Mouse (Mus musculus): ENCODE results near the gene Galnt11. TPM values are rescaled to one million over a fixed set of nuclear protein-coding genes. Genes with fewer than 3 reads are reported as not detected.

Gene Galnt11
- total and polyA plus RNA-seq, 3 experiments = 9.2 to 12.9 (median 10.1) TPM

DNA sequence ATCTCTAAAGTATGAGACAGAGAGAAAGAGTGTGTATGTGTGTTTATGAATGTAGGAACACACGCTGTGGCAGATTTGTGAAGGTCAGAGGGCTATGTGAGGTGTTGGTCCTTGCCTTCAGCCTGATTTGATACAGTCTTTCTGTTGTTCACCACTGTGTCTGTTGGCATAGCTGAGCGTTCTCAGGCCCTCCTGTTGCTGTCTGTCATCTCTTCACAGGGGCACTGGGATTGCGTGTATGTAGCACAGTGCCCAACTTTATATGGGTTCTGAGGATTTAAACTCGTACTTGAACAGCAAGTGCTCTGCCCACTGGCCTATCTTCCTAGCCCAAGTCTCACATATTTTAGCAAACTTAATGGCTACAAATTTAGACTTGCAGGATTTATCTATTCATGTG, 38.1 kb upstream of the Galnt11 start:
- Histone ChIP-seq H3K36me3 (replicated peaks in 1 of 2; ENCODE audit: control insufficient read depth in 1 of 2, insufficient read depth in 1 of 2, low read length in 1 of 2) (no peaks in the 10 kb centered on the region), H3K4me2 (ENCODE audit: insufficient read depth, low read depth, poor library complexity, severe bottlenecking) (no peak overlapping the region), H3K9me3 (replicated peaks; ENCODE audit: low read length) (no peaks in the 10 kb centered on the region), H3K27ac (ENCODE audit: insufficient read depth, low read depth) (no peak overlapping the region), H3K4me3 (replicated peaks in 1 of 3; ENCODE audit: low read depth in 2 of 3, low read length in 2 of 3, poor library complexity in 1 of 3) (no peak overlapping the region), H3K9ac (ENCODE audit: insufficient read depth, low read depth) (no peak overlapping the region), H3K79me2 (replicated peaks; ENCODE audit: control insufficient read depth, extremely low read depth, insufficient read depth, poor library complexity, severe bottlenecking) (no peaks in the 10 kb centered on the region), H3K4me1 (ENCODE audit: control insufficient read depth in 1 of 2, insufficient read depth in 2 of 2) (peaks cover 7 to 31% of the 10 kb centered on the region in 2 experiments; a peak in 3 of 4 replicates), H3K27me3 (replicated peaks) (no peaks in the 10 kb centered on the region)
- dilution Hi-C loops (cut with MboI; ENCODE audit: extremely low pct_ligation_motif_present, extremely low pct_unique_long_range_greater_than_20kb, low sequenced_read_pairs) = no loop called here
- TF ChIP-seq RAD21 (IDR thresholded peaks at IDR 0.05; ENCODE audit: low read depth, low read length) (no peak), MXI1 (IDR thresholded peaks at IDR 0.05; ENCODE audit: low read depth, low read length) (no peak), IRF4 (IDR thresholded peaks at IDR 0.05; ENCODE audit: low read depth, low read length) (no peak), SIN3A (IDR thresholded peaks at IDR 0.05; ENCODE audit: low read length) (no peak), RCOR1 (conservative IDR thresholded peaks at IDR 0.05; ENCODE audit: low read depth, low read length) (no peak), PAX5 (IDR thresholded peaks at IDR 0.05; ENCODE audit: low read length) (no peak), E2F4 (IDR thresholded peaks at IDR 0.05; ENCODE audit: insufficient replicate concordance, low read depth, low read length) (no peak), TBP (conservative IDR thresholded peaks at IDR 0.05; ENCODE audit: low read depth, low read length) (no peak), ZKSCAN1 (IDR thresholded peaks at IDR 0.05; ENCODE audit: borderline replicate concordance, low read depth, low read length) (no peak), TCF12 (IDR thresholded peaks at IDR 0.05; ENCODE audit: low read depth, low read length) (no peak), USF1 (IDR thresholded peaks at IDR 0.05; ENCODE audit: low read depth, low read length) (no peak), MEF2A (IDR thresholded peaks at IDR 0.05; ENCODE audit: borderline replicate concordance, low read depth, low read length) (no peak)
- no peak for DNase-seq (ENCODE audit: extremely low read depth)
- in situ Hi-C loops (cut with MboI; ENCODE audit: low pct_ligation_motif_present, low pct_unique_long_range_greater_than_20kb, low sequenced_read_pairs) = loop anchor here (10.0 kb wide), 2 partner anchors 561 to 641 kb away; no protein-coding TSS in a partner anchor

DNA sequence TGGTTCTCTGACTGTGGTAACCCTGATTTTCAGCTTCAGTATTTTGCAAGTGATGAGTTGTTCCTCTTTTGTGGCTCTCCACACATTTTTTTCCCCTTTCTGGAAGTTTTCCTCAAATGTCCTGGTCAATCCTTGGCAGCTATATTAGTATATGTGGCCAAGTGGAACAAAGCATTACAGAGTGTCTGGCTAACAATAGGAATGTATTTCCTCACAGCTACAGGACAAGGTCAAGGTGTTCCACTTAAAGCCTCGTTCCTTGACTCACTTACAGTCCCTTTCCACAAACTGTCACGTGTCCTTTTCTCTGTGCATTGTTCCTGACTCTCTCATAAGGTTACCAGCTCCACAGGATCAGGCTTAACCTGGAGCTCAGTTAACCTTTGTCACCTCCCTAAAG, 37.1 kb upstream of the Galnt11 start:
- dilution Hi-C loops (cut with MboI; ENCODE audit: extremely low pct_ligation_motif_present, extremely low pct_unique_long_range_greater_than_20kb, low sequenced_read_pairs) = no loop called here
- in situ Hi-C loops (cut with MboI; ENCODE audit: low pct_ligation_motif_present, low pct_unique_long_range_greater_than_20kb, low sequenced_read_pairs) = loop anchor here (10.0 kb wide), 2 partner anchors 560 to 640 kb away; no protein-coding TSS in a partner anchor
- no peak for DNase-seq (ENCODE audit: extremely low read depth)

More for the DNA sequence above, 37.1 kb upstream of the Galnt11 start:
- Histone ChIP-seq H3K4me1 (ENCODE audit: control insufficient read depth in 1 of 2, insufficient read depth in 2 of 2) (peaks cover 7 to 34% of the 10 kb centered on the region in 2 experiments; a peak in 3 of 4 replicates), H3K27me3 (replicated peaks) (no peaks in the 10 kb centered on the region), H3K36me3 (replicated peaks in 1 of 2; ENCODE audit: control insufficient read depth in 1 of 2, insufficient read depth in 1 of 2, low read length in 1 of 2) (no peaks in the 10 kb centered on the region), H3K27ac (ENCODE audit: insufficient read depth, low read depth) (no peak overlapping the region), H3K4me2 (ENCODE audit: insufficient read depth, low read depth, poor library complexity, severe bottlenecking) (no peak overlapping the region), H3K9me3 (replicated peaks; ENCODE audit: low read length) (no peaks in the 10 kb centered on the region), H3K79me2 (replicated peaks; ENCODE audit: control insufficient read depth, extremely low read depth, insufficient read depth, poor library complexity, severe bottlenecking) (no peaks in the 10 kb centered on the region), H3K4me3 (replicated peaks in 1 of 3; ENCODE audit: low read depth in 2 of 3, low read length in 2 of 3, poor library complexity in 1 of 3) (no peak overlapping the region), H3K9ac (ENCODE audit: insufficient read depth, low read depth) (no peak overlapping the region)
- TF ChIP-seq ELF1 (IDR thresholded peaks at IDR 0.05; ENCODE audit: low read depth, low read length) (no peak), UBTF (IDR thresholded peaks at IDR 0.05; ENCODE audit: low read depth, low read length) (no peak), ZNF384 (IDR thresholded peaks at IDR 0.05; ENCODE audit: low read depth, low read length) (no peak), EP300 (IDR thresholded peaks at IDR 0.05; ENCODE audit: low read length) (no peak), USF2 (conservative IDR thresholded peaks at IDR 0.05; ENCODE audit: low read depth, low read length) (no peak), NELFE (IDR thresholded peaks at IDR 0.05; ENCODE audit: low read depth, low read length) (no peak), ZKSCAN1 (IDR thresholded peaks at IDR 0.05; ENCODE audit: borderline replicate concordance, low read depth, low read length) (no peak)

Measured in CH12.LX (cell line).